Mouse (Mus musculus) heart, adult 2 months (tissue): ENCODE results near the gene Kif21a.

Source experiments
- CTCF ChIP-seq: fragments of 200-600 bp; IDR thresholded peaks from 2 replicates; pipeline ENCODE4 v1.8.1; 2022; ENCODE audit warnings: antibody characterized with exemption, mild to moderate bottlenecking, moderate library complexity
- EP300 ChIP-seq: fragments of 200-500 bp; IDR thresholded peaks from 2 replicates; pipeline ENCODE4 v1.6.1; 2011; ENCODE audit warnings: low read depth, low read length, control low read depth; ENCODE audit not compliant: insufficient read depth

- TF ChIP-seq CTCF (no peak), EP300 (no peak)
Observed at GRCm38 (mm10) chr15:91043263-91043662, 6.5 kb downstream of the Kif21a start.
